Mouse (Mus musculus) neutrophil, adult 5-6 weeks (primary cell): ENCODE measurements around the gene Bcr. TPM values are rescaled to one million over a fixed set of nuclear protein-coding genes. Genes with fewer than 3 reads are reported as not detected.
"Not testable (repeated sequence)": the region's sequence is repeated elsewhere in the genome, so short reads cannot be mapped to it uniquely, and the experiment has no call there.

Source experiments
- ATAC-seq: fragments of 151-379, 151-347 bp; 2 replicates; pipeline ENCODE4 v1.8.0; 2017; ENCODE audit warnings: mild to moderate bottlenecking, moderate TSS enrichment; ENCODE audit not compliant: insufficient number of reproducible peaks, poor library complexity, low FRiP score, severe bottlenecking; ENCODE audit errors: extremely low read depth
- total RNA-seq: library from RNA; stranded (forward); fragments of 200-1000 nt; gene quantifications from 2 replicates; pipeline ENCODE4 v1.2.3, GENCODE M21; 2017

The Bcr gene
- total RNA-seq: 28.3 and 28.4 TPM in 2 replicates

DNA sequence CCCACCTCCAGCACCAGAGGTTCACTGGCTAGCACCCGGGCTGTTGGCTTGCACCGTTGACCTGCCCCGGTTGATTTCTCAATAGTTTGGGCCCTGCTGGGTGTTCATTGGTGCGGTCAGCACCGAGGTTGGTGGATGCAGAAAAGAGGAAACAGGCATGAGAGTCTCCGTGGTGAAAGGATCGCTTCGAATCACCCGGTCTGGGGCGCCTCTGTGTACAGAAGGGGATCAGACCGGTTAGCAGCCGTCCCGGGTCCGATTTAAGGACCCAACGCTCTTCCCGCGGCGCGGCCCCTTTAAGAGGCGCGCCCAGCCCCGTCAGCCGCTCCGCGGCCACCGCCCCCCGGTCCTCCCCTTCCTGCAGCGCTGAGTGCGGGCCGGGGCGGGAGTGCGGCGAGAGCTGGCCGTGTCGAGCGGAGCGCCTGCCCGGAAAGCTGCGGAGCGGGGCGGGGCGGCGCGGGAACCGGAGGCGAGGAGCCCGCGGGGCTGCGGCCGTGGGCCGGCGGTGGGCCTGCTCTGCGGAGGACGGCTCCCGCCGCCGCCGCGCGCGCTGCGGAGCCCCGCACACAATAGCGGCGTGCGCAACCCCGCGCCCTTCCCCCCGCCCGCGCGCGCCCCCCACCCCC lies at the start of gene Bcr:
Bcr (plus strand) TSS at position 376 of the 626 bp plus-strand sequence.
- ATAC-seq: peak; percentile 53

DNA sequence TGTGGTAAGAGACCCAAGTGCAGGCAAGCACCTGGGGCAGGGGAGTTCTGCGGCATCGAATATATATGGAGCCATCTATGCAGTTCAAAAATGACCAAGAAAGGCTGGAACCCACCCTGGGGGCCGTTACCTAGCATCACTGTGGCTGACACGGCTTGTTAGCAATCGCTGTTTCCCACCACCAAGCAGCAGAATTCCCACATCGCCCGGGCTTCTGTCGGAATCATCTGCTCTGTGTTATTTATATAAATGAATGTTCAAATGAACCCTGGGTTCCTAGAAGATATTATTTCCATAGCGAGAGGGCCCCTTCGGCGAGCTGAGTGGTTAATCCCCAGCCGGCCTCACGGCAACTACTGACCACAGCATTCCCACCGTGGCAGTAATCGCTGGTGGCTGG lies 49.7 kb upstream of the Bcr start:
- no peak for ATAC-seq

DNA sequence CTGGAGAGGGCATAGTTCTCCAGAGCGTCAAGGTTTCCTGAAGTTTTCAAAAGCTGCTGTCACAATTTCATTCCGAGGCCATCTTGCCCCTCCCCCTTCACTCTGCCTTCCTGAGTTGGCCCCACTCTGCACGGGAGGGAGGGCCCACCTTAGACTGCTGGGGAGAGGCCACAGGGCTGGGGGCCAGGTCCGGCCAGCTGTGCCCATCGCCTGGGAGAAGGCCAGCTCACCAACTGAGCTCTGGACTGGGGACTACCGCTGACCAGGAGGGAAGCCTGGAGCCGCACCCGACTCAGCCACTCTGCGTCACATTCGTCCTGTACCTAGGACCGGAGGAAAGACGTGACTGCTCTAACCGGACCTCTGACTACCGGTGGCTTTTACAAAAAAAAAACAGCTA lies 44.9 kb upstream of the Bcr start:
- no peak for ATAC-seq

DNA sequence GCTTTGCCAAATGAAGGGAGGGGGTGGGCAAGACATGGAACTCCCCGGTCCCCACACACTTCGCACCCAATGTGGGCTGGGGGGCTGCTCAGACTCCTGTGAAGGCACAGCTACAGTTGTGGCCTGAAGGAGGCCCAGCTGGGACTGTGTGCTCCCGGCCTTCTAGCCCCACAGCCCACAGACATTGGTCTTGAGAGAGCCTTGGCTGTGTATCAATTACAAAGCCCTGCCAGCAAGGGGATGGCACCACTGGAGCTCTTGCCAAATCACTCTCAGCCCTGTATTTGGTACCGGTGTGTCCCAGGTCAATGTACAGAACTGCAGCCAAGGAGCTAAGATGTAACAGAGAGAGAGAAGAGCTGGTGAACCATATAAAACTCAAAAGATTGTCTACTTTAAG lies 43.9 kb upstream of the Bcr start:
- no peak for ATAC-seq

DNA sequence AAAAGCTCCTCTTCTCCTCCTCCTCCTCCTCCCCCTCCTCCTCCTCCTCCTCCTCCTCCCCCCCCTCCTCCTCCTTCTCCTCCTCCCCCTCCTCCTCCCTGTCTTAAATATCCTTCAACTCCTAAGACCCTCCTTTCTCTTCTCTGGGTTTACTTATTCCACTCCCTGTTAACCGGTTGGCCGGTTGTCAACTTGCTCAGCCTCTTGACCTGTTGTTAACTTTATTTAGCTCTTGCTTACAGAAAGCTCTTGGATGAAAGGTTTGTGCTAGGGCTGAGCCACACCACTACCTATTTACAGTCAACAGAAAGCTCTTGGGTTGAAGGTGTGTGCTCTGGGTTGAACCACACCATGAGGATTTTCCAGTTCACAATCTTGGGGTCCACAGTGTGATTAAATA lies 40.1 kb upstream of the Bcr start:
- ATAC-seq: no peak

DNA sequence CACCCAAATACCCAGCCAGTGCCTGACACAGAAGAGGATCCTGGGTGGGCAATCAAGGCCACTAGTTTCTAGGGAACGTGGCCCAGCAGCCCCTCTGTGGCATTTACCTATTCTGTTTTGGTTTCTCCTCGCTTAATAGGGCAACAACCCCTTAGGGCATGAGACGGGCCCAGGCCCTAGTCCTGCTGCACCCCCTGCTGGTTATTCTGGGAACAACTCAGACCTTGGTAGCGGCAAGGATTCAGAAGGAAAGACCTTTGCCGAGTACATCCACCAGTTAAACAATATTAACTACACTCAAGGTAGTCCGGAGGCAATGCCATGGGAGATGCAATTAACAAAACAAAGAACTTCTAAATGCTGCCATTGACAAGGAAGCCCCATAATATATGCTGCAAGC lies 39.3 kb upstream of the Bcr start:
- ATAC-seq: no peak

DNA sequence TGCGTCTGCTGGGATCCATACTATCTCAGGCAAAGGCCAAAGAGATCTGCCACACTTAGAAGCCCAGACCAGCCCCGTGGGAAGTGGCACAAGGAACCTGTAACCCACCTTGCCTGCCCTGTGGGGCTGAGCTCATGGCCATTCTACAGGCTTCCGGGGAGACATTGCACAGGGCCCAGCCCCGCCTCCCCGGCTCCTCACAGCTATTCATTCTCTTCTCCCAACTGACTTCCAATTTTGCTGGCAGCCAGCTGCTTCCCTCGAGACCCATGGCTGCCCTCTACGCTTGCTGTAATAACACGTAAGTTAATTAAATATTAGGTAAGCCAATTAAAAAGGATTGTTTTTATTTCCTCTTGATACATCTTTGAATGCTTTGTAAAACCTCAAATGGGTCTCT lies 33.9 kb upstream of the Bcr start:
- ATAC-seq: no peak

DNA sequence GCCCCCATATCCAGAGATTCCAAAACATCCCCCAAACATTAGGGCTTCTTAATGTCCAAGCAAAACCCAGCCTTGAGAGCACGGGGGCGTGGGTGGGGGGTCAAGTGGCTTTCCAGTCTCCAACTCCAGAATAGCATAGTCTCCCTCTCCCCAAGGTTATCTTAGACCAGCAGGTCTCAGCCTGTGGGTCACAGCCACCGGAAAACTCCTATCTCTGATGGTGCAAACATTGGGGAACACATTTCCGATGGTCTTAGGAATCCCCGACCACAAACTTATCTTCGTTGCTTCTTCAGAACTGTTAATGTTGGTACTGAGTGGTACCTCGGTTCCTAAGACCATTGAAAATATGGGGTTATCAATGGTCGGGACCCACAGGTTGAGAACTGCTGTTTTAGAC lies 31.6 kb upstream of the Bcr start:
- no peak for ATAC-seq

DNA sequence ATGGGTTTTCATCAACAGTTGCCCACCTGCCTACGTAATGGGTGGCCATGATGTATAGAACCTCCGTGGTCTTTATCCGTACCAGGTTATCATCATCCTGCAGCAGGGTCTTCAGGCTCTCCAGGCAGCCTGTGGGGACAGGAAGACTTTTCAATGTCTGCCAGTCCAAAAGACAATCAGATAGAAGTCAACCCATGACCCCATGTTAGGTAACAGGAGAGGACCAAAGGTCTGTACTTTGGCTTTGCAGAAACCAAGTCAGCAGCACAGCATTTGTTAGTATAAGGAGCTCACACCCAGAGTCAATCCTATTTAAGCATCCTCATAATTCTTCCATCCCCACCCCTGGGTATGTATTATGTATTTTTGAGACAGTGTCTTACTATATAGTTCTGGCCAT lies 30.7 kb upstream of the Bcr start:
- ATAC-seq: no peak

DNA sequence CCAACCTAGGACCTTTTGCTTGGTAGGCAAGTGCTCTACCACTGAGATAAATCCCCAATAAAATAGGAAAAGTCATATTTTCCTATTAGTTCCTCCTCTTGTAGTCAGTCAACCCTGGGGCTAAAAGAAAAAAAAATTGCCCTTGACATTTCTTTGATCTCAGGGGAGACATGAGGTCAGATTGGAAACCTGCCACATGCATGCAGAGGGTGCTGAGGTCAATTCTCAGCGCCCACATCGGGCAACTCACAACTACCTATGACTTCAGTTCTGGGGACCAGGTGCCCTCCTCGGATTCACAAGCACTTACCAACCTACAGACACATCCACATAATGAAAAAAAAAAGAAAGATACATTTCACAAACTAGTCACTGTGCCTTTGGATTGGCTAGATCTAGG lies 30.2 kb upstream of the Bcr start:
- no peak for ATAC-seq

DNA sequence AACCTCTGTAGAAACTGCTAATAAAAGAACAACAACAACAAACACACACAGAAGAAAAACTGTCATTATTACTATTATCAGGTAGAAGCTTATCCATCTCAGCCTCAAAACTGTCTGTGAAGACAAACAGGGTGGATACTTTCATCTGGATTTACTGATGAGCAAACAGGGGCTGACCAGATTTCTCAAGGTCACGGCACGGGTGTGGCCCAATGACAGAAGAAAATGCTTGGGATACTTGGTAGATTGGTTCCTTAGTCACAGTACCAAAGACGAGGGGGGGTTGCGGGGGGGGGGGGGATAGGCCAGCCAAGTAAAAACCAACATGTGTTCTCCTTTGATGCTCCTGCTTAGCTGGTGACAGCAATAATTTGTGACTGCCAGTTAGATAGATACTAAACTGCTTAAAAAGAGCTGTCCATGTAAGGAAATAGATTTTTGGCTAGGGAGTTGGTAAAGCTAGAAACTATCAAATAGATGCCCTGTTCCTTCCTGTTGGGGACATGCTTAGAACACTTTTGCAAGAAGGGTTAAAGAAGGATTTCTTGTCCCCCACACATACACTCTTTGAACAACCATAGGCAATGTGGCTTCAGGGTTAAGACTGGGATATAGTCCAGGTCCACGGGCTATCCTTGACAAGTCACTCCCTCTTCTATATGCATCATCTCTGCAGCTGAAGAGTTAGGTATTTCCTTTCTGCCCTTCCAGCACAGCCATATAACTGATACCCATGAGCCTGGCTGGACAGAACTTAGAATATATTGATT lies 28.9 kb upstream of the Bcr start:
- no peak for ATAC-seq

DNA sequence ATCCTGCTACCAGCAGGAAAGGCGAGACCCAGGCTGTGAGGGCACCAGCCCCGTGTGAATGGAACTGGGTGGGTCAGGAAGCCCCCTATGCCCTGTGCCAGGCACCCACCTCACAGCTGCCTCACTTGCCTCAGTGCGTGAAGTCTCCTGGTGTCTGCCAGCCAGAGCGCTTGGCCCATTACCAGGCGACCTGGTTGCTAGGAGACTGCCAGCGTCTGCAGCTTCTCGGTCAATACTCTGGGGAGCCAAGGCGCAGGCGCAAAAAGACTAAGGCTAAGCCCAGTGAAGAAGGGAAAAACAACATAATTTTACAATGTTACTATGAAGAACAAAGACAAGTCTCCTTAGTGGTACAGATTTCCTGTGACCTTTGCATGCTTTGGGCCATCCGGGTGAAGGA lies 28.0 kb upstream of the Bcr start, which contains the start of gene Rsph14:
Rsph14 (minus strand) TSS at position 192 of the 400 bp plus-strand sequence.
- ATAC-seq: no peak

DNA sequence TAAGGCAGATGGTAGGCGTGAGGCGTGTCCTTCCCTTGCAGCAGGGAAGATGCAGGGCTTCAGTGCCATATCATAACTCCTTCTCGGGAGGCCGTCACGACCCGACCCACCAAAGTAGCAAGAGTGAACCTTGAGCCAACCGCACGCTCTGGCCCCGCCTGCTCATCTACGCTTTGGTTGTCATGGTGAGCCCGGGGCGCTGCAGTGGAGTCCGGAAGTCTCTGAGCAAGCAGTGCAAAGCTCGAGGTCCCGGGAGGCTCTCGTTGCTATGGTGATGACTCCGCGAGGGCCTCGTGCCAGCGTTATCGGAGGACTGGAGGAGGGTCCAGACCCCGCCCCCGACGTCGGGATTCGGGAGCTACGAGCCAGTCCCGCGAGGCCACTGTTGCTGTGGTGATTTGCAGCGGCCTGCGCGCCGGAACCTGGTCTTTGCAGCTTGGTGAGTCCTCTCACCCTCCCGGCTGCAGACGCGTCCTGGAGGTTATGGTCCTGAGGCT lies 23.5 kb upstream of the Bcr start, which contains the start of gene Rab36:
Rab36 (plus strand) TSS at position 176 of the 497 bp plus-strand sequence.
- ATAC-seq: peak; percentile 88

DNA sequence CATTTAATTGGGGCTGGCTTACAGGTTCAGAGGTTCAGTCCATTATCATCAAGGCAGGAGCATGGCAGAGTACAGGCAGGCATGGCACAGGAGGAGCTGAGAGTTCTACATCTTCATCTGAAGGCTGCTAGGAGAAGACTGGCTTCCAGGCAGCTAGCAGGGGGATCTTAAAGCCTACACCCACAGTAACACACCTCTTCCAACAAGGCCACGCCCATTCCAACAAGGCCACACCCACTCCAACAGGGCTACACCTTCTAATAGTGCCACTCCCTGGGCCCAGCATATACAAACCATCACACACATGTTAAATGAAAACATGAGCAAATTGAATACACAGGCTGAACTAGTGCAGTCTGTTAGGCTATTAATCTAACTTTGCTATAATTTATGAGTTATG lies 18.3 kb upstream of the Bcr start:
- ATAC-seq: not testable (repeated sequence)

DNA sequence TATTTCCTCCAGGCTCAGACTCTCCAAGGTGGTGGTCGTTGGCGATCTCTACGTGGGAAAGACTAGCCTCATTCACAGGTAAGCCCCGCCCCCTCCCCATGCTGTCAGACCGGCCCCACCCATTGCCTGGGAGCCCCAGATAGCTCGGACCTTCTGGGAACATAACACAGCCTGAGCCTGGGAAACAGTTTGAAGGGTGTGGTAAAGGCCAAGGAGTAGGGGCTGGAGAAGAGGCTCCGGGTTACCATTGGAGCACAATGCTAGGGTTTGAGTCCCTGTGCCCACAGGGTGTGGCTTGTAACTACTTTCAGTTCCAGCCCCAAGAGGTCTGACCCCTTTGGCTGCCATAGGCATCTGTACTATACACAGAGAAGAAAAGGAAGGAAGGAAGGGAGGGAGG lies 15.9 kb upstream of the Bcr start:
- no peak for ATAC-seq

DNA sequence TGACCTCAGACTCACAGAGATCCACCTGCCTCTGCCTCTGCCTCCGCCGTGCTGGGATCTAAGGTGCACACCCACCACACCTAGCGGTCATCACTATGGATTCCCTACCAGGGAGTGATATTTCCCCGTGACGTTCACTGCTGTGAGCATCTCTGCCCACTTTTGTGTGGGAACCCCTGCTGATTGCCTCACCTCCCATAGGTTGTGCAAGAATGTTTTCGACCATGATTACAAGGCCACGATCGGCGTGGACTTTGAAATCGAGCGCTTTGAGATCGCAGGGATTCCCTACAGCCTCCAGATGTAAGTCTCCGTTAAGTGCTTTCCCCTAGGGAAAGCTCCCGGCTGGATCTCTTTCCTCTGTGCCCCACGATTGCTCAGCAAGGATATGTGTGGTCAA lies 14.6 kb upstream of the Bcr start:
- no peak for ATAC-seq

DNA sequence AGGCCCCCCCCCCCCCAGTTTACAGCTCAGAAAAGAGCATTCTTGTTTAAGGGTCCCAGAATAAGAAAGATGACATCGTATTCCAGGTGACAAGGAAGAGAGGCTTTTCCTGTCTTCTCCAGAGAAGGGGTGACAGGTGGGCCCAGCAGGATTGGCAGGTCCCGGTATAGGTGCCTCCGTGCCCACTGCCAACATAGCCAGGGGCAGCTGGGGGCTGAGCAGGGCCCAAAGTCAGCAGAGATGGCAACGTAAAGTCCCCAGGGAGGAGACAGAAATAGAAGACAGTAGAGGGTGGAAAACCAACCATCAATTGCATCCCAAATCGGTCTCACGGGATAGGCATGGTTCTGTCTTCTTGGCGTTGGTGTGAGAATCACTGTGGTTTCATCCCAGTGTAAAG lies 11.7 kb upstream of the Bcr start:
- ATAC-seq: no peak

DNA sequence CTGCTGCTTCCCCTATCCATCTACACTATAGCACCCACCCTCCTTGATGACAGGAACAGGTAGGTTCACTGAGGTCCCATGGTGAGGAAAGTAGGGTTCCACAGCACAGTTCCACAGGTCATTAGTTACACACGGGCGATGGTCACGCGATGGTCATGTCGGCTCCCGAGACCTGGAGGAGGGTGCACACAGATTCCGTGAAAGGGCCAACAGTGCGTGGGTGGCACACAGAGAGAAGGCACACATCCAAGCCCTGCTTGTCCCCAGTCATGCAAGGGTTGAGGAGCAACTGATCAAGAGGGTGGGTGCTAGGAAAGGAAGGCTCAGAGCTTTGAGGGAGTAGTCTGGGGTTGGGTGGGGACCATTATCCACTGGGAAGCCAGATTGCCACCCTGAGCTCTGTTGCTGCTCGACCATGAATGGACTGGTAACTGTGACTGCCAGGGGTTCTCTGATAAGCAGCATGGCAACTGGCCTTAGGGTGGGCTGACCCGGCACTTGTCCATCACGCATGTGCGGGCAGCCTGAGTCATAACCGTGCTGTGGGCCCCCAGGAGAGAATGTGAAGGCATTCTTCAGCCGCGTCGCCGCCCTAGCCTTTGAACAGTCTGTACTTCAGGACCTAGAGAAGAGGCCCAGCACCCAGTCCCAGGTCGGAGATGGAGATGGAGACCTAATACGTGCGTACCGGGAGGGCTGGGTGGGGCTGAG lies 8.9 kb upstream of the Bcr start:
- ATAC-seq: no peak

DNA sequence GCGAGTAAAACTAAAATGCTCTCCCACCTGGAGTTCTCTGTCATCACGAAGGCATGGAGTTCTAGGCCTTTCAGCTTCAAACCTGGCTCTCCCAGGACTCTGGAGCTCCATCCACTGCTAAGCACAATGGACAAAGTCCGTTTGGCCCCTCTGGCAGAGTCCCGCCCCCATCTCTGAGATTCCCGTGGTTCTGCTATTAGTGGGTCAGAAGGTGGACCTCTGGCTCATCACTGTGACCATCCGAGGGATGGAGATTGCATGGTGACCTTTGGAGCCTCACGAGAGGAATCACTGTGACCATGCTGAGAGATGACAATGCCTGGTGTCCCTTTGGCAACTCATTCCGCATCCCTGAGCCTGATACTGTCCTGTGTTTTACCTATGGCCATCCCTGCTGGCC lies 7.5 kb upstream of the Bcr start:
- ATAC-seq: no peak

DNA sequence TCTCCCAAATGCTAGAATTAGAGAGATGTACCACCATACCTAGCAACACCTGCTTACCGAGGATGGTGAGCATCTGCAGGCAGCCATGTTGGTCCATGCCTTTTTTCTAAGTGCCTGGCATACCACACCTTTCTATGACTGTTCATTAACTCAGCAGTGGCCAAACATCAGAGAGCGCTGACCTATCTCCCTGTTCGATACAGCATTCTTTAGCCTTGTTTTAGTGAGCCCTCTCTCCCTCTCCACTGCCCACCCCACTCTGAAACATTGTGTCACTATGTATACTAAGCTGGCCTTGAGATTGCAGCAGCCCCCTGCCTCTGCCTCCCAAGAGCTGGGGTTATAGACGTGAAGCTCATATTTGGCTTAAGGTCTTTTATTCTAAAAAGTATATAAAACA lies 6.7 kb upstream of the Bcr start:
- ATAC-seq: no peak
